Mouse (Mus musculus) c-Kit-positive CD71-positive TER-119-positive erythroid progenitor cells, embryonic 14.5 days (primary cell): Measurements from ENCODE around the gene Aldh16a1.

Experiments
- DNase-seq: peaks from one replicate; pipeline ENCODE4 v3.0.0-alpha.2; 2013; ENCODE audit warnings: low spot score

Gene Aldh16a1

DNA sequence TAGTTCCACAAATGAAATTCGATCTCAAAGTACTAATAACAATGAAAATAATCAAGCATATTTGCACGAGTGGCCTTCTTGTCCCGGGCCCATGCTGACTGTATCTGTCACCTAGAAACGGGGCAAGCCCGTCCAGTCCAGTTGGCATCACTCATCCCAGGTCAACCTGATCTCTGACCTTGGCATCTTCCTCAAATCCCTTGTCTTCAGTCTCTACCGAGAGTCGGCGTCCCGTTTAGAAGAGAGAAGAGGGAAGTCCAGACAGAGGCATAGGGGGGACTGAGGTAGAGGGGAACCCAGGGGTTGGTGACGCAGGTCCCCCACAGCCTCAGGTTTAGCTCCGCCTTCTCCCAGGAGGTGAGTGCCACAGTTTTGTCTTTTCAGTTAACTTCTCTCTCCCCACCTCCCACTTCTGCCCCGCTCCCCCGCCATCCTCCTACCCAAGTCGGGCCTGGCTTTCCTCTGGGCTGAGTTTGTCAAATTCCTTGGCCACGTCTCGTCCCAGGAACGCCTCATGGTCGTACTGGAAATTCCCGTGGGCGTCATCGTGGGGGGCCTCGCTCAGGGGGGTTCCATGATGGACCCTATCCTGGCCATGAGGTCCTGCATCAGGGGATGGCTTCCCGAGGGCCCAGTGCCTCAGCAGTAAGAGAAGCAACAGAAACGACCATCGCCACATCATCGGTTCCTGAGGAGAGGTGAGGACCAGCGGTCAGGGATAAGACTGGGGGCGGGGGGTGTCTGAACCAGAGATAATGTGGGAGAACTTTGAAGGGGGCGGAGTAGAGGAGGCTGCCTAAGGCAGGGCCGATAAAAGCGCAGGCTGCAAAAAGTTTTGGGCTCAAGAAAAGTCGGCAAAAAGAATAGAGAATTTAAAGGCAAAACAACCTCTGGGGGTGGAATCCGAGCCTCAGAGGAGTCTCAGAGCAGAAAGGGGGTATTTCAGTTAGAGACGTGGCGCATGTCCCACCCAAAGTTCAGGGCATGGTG, 63.1 kb downstream of the Aldh16a1 start:
- DNase-seq = no peak
